Mouse (Mus musculus): ENCODE measurements around the gene Camta2. TPM values are rescaled to one million over a fixed set of nuclear protein-coding genes. Genes with fewer than 3 reads are reported as not detected.

Camta2 gene
- polyA plus RNA-seq, 1 experiment: 0.30 TPM

- H3K4me1 ChIP-seq (ENCODE audit: control insufficient read depth): peaks cover 81% of the 10 kb centered on the region
- no peaks in the 10 kb centered on the region for H3K27me3 ChIP-seq (ENCODE audit: control insufficient read depth)
- TF ChIP-seq GATA1 (IDR thresholded peaks at IDR 0.05; ENCODE audit: low read length): peak; percentile 52
- TF ChIP-seq TAL1 (IDR thresholded peaks at IDR 0.05; ENCODE audit: low read length): no peak; the same call in 2 of the 3 replicates
- peaks cover 75% of the 10 kb centered on the region for H3K36me3 ChIP-seq (ENCODE audit: control insufficient read depth)
- H3K4me3 ChIP-seq (replicated peaks): peak overlapping the region; percentile 74
- no peaks in the 10 kb centered on the region for H3K9me3 ChIP-seq (ENCODE audit: control insufficient read depth, low read length)
These were observed 39.4 kb downstream of the Camta2 start for GRCm38 (mm10) chr11:70648512-70648911.

GRCm38 (mm10) chr11:70647716-70648420 lies 40.0 kb downstream of the Camta2 start:
- Histone ChIP-seq H3K36me3 (ENCODE audit: control insufficient read depth) (peaks cover 73% of the 10 kb centered on the region), H3K4me3 (replicated peaks) (peak overlapping the region; percentile 74), H3K4me1 (ENCODE audit: control insufficient read depth) (peaks cover 75% of the 10 kb centered on the region), H3K27me3 (ENCODE audit: control insufficient read depth) (no peaks in the 10 kb centered on the region), H3K9me3 (ENCODE audit: control insufficient read depth, low read length) (no peaks in the 10 kb centered on the region)
- TF ChIP-seq GATA1 (IDR thresholded peaks at IDR 0.05; ENCODE audit: low read length) (no peak), TAL1 (IDR thresholded peaks at IDR 0.05; ENCODE audit: low read length) (no peak)

GRCm38 (mm10) chr11:70646691-70647650 lies 40.9 kb downstream of the Camta2 start, which contains the start of the genes Rnf167 and Slc25a11:
Gene Rnf167, plus strand, starts transcription at chr11:70647235.
Gene Slc25a11, minus strand, starts transcription at chr11:70647479.
- Histone ChIP-seq H3K9me3 (ENCODE audit: control insufficient read depth, low read length) (no peaks in the 10 kb centered on the region), H3K4me3 (replicated peaks) (peak within 1 kb of the TSS; percentile 74), H3K4me1 (ENCODE audit: control insufficient read depth) (peaks cover 68% of the 10 kb centered on the region), H3K27me3 (ENCODE audit: control insufficient read depth) (no peaks in the 10 kb centered on the region), H3K36me3 (ENCODE audit: control insufficient read depth) (peaks cover 68% of the 10 kb centered on the region)
- no peak for TF ChIP-seq TAL1 (IDR thresholded peaks at IDR 0.05; ENCODE audit: low read length)
- TF ChIP-seq GATA1 (IDR thresholded peaks at IDR 0.05; ENCODE audit: low read length): no peak

GRCm38 (mm10) chr11:70646259-70646555 lies 41.7 kb downstream of the Camta2 start:
- Histone ChIP-seq H3K36me3 (ENCODE audit: control insufficient read depth) (peaks cover 60% of the 10 kb centered on the region), H3K4me3 (replicated peaks) (peak overlapping the region; percentile 74), H3K4me1 (ENCODE audit: control insufficient read depth) (peaks cover 64% of the 10 kb centered on the region), H3K9me3 (ENCODE audit: control insufficient read depth, low read length) (no peaks in the 10 kb centered on the region), H3K27me3 (ENCODE audit: control insufficient read depth) (no peaks in the 10 kb centered on the region)
- TF ChIP-seq TAL1 (IDR thresholded peaks at IDR 0.05; ENCODE audit: low read length) (no peak), GATA1 (IDR thresholded peaks at IDR 0.05; ENCODE audit: low read length) (no peak)

GRCm38 (mm10) chr11:70645461-70646258 lies 42.2 kb downstream of the Camta2 start:
- peaks cover 63% of the 10 kb centered on the region for H3K4me1 ChIP-seq (ENCODE audit: control insufficient read depth)

GRCm38 (mm10) chr11:70644564-70645103 lies 43.3 kb downstream of the Camta2 start:
- Histone ChIP-seq H3K4me3 (replicated peaks) (no peak overlapping the region), H3K4me1 (ENCODE audit: control insufficient read depth) (peaks cover 63% of the 10 kb centered on the region), H3K27me3 (ENCODE audit: control insufficient read depth) (no peaks in the 10 kb centered on the region), H3K36me3 (ENCODE audit: control insufficient read depth) (peaks cover 44% of the 10 kb centered on the region), H3K9me3 (ENCODE audit: control insufficient read depth, low read length) (no peaks in the 10 kb centered on the region)
- TF ChIP-seq GATA1 (IDR thresholded peaks at IDR 0.05; ENCODE audit: low read length) (no peak), TAL1 (IDR thresholded peaks at IDR 0.05; ENCODE audit: low read length) (no peak)

More at GRCm38 (mm10) chr11:70645461-70646258, 42.2 kb downstream of the Camta2 start:
- H3K36me3 ChIP-seq (ENCODE audit: control insufficient read depth): peaks cover 55% of the 10 kb centered on the region
- H3K9me3 ChIP-seq (ENCODE audit: control insufficient read depth, low read length): no peaks in the 10 kb centered on the region
- no peaks in the 10 kb centered on the region for H3K27me3 ChIP-seq (ENCODE audit: control insufficient read depth)
- H3K4me3 ChIP-seq (replicated peaks): peak overlapping the region; percentile 74
- TF ChIP-seq TAL1 (IDR thresholded peaks at IDR 0.05; ENCODE audit: low read length) (no peak), GATA1 (IDR thresholded peaks at IDR 0.05; ENCODE audit: low read length) (no peak)

- Histone ChIP-seq H3K9me3 (ENCODE audit: control insufficient read depth, low read length) (no peaks in the 10 kb centered on the region), H3K4me3 (replicated peaks) (no peak overlapping the region), H3K36me3 (ENCODE audit: control insufficient read depth) (peaks cover 30% of the 10 kb centered on the region), H3K27me3 (ENCODE audit: control insufficient read depth) (no peaks in the 10 kb centered on the region), H3K4me1 (ENCODE audit: control insufficient read depth) (peaks cover 64% of the 10 kb centered on the region)
- no peak for TF ChIP-seq GATA1 (IDR thresholded peaks at IDR 0.05; ENCODE audit: low read length)
- TF ChIP-seq TAL1 (IDR thresholded peaks at IDR 0.05; ENCODE audit: low read length): no peak
These were observed 44.9 kb downstream of the Camta2 start for GRCm38 (mm10) chr11:70643051-70643450.

GRCm38 (mm10) chr11:70641241-70641640 lies 46.7 kb downstream of the Camta2 start:
- Histone ChIP-seq H3K4me3 (replicated peaks) (no peak overlapping the region), H3K4me1 (ENCODE audit: control insufficient read depth) (peaks cover 68% of the 10 kb centered on the region), H3K36me3 (ENCODE audit: control insufficient read depth) (peaks cover 26% of the 10 kb centered on the region), H3K9me3 (ENCODE audit: control insufficient read depth, low read length) (no peaks in the 10 kb centered on the region), H3K27me3 (ENCODE audit: control insufficient read depth) (no peaks in the 10 kb centered on the region)
- TF ChIP-seq GATA1 (IDR thresholded peaks at IDR 0.05; ENCODE audit: low read length): no peak
- no peak for TF ChIP-seq TAL1 (IDR thresholded peaks at IDR 0.05; ENCODE audit: low read length)

Data from erythroblast, embryonic 14.5 days (primary cell).